In the genomic region with DNA sequence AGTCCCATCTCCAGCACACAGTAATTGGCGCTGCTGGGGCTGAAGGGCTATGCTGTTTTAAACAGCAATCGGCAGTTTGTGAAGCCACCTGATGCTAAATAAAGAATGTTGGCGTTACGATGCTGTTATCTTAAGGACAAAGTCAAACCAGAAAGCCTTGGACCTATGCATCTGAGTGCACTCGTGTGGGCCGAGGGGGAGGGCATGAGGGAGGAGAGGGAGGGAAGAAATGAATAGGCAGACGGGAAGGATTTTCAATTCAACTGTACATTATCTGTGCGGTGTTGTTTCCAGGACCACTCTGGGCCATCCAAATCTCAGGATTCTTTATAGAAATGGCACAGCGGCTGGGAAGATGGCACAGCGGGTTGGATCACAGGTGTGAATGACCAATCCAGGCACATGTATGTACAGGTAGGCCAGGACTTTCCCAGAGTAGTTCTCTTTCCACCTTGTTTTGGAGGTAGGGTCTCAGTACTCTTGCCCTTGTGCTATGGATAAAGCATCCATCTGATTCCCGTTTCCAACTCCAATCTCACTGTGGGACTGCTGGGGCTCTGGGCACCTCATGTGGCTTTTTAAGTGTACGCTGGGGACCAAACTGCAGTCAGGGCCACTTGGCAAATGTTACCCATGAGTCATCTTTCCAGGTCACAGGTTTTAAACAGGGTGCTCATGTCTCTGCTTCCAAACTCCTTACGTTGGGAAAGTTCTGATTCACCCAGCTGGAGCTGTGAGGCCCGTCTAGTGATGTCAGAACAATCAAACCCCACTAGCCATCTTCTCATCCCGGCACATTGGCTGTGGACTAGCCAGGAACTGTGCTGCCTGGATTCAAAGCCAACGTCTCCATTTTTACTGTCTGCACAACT, we compare ENCODE assay signal across 11 mouse cellular contexts. TPM values are rescaled to one million over a fixed set of nuclear protein-coding genes. Genes with fewer than 3 reads are reported as not detected.
DNase-seq lines count a peak whose midpoint lies in the region; ATAC-seq and TF ChIP-seq lines count a peak whose summit lies in the region.
"Had no signal": no experiment of that assay in that cellular context is flagged by ENCODE, and none has a peak within 500 bp of the region (broad histone marks: within the 10 kb centered on the region; RNA-seq: fewer than 3 reads in every experiment).

A gene (minus strand): TSS at position 51 of the 872 bp plus-strand sequence.

- TF ChIP-seq CTCF in hindbrain, postnatal 0 days (IDR thresholded peaks at IDR 0.05; ENCODE audit: low read depth), result no peak
- TF ChIP-seq CTCF in E14TG2a.4 (conservative IDR thresholded peaks at IDR 0.05; ENCODE audit: low read length), result no peak

- peaks cover 11% of the 10 kb centered on the region; the same call in 1 of the 2 replicates for H3K4me1 ChIP-seq in hindbrain, embryonic 10.5 days (replicated peaks)
- H3K4me1 ChIP-seq in hindbrain, postnatal 0 days (ENCODE audit: insufficient read depth, low read length), result no peaks in the 10 kb centered on the region
- H3K4me1 ChIP-seq in E14TG2a.4 (replicated peaks; ENCODE audit: low read depth, low read length), result peaks cover 91% of the 10 kb centered on the region
- H3K4me1 ChIP-seq in forebrain, embryonic 15.5 days, result no peaks in the 10 kb centered on the region
- no peaks in the 10 kb centered on the region for H3K4me1 ChIP-seq in midbrain, embryonic 13.5 days (replicated peaks)
- H3K4me1 ChIP-seq: liver, embryonic 15.5 days had no signal

- no peak within 1 kb of the TSS for H3K4me2 ChIP-seq in hindbrain, postnatal 0 days (ENCODE audit: low read depth, low read length)
- no peak within 1 kb of the TSS for H3K4me2 ChIP-seq in forebrain, embryonic 15.5 days (replicated peaks)
- no peak within 1 kb of the TSS for H3K4me2 ChIP-seq in midbrain, embryonic 13.5 days (replicated peaks)
- H3K4me2 ChIP-seq: liver, embryonic 15.5 days had no signal

- no peak within 1 kb of the TSS for H3K4me3 ChIP-seq in hindbrain, embryonic 10.5 days
- no peak within 1 kb of the TSS for H3K4me3 ChIP-seq in hindbrain, postnatal 0 days (ENCODE audit: low read length)
- H3K4me3 ChIP-seq in E14TG2a.4 (replicated peaks; ENCODE audit: low read length), result 0 out of 2 replicates have a peak within 1 kb of the TSS, but pooled peaks have one; percentile 7
- no peak within 1 kb of the TSS for H3K4me3 ChIP-seq in forebrain, embryonic 15.5 days
- H3K4me3 ChIP-seq in midbrain, embryonic 13.5 days (replicated peaks), result no peak within 1 kb of the TSS
- H3K4me3 ChIP-seq: erythroblast, embryonic 14.5 days; liver, embryonic 15.5 days had no signal

- no peaks in the 10 kb centered on the region for H3K9me3 ChIP-seq in hindbrain, embryonic 10.5 days
- H3K9me3 ChIP-seq in hindbrain, postnatal 0 days (ENCODE audit: low read length), result no peaks in the 10 kb centered on the region
- no peaks in the 10 kb centered on the region for H3K9me3 ChIP-seq in E14TG2a.4 (ENCODE audit: low read length)
- H3K9me3 ChIP-seq in forebrain, embryonic 15.5 days, result no peaks in the 10 kb centered on the region
- H3K9me3 ChIP-seq in midbrain, embryonic 13.5 days, result no peaks in the 10 kb centered on the region
- H3K9me3 ChIP-seq: liver, embryonic 15.5 days had no signal

- H3K36me3 ChIP-seq in hindbrain, embryonic 10.5 days, result peaks cover 48% of the 10 kb centered on the region
- H3K36me3 ChIP-seq in hindbrain, postnatal 0 days (ENCODE audit: insufficient read depth, low read length), result no peaks in the 10 kb centered on the region
- H3K36me3 ChIP-seq in E14TG2a.4 (ENCODE audit: insufficient read depth, low read length), result peaks cover 62% of the 10 kb centered on the region
- no peaks in the 10 kb centered on the region for H3K36me3 ChIP-seq in forebrain, embryonic 15.5 days
- H3K36me3 ChIP-seq in midbrain, embryonic 13.5 days, result peaks cover 3% of the 10 kb centered on the region; the same call in 1 of the 2 replicates

- no peak within 1 kb of the TSS for H3K27ac ChIP-seq in hindbrain, embryonic 10.5 days
- no peak within 1 kb of the TSS for H3K27ac ChIP-seq in hindbrain, postnatal 0 days
- no peak within 1 kb of the TSS for H3K27ac ChIP-seq in forebrain, embryonic 15.5 days (replicated peaks)
- H3K27ac ChIP-seq in midbrain, embryonic 13.5 days, result no peak within 1 kb of the TSS
- H3K27ac ChIP-seq: liver, embryonic 15.5 days had no signal

- no peaks in the 10 kb centered on the region for H3K27me3 ChIP-seq in hindbrain, embryonic 10.5 days (ENCODE audit: insufficient read depth, poor library complexity, severe bottlenecking)
- H3K27me3 ChIP-seq in hindbrain, postnatal 0 days (ENCODE audit: insufficient read depth, low read length), result no peaks in the 10 kb centered on the region
- no peaks in the 10 kb centered on the region for H3K27me3 ChIP-seq in E14TG2a.4 (ENCODE audit: insufficient read depth, low read length)
- no peaks in the 10 kb centered on the region for H3K27me3 ChIP-seq in forebrain, embryonic 15.5 days
- no peaks in the 10 kb centered on the region for H3K27me3 ChIP-seq in midbrain, embryonic 13.5 days
- H3K27me3 ChIP-seq: CH12.LX; liver, embryonic 15.5 days had no signal

- 90% methylated on average over 16 of the region's 16 CpGs for WGBS in hindbrain, embryonic 10.5 days
- 83% methylated on average over 16 of the region's 16 CpGs for WGBS in hindbrain, postnatal 0 days
- WGBS in forebrain, embryonic 15.5 days, result 85% methylated on average over 16 of the region's 16 CpGs
- 85% methylated on average over 16 of the region's 16 CpGs for WGBS in midbrain, embryonic 13.5 days

- no peak for DNase-seq in hindbrain, embryonic 10.5 days (ENCODE audit: low spot score)
- DNase-seq in hindbrain, postnatal 0 days (ENCODE audit: low spot score), result no peak
- DNase-seq in gastrocnemius, postnatal 14 days, result no peak
- DNase-seq in cerebellum, postnatal 4 days (ENCODE audit: low spot score in 2 of 2), result no peak
- DNase-seq in urinary bladder, postnatal 36 days (ENCODE audit: low spot score in 2 of 2), result no peak

- no peak for ATAC-seq in hindbrain, postnatal 0 days
- ATAC-seq in forebrain, embryonic 15.5 days (replicated peaks), result no peak
- no peak for ATAC-seq in midbrain, embryonic 13.5 days

- no peak within 1 kb of the TSS for H3K9ac ChIP-seq in hindbrain, postnatal 0 days (replicated peaks; ENCODE audit: low read length)
- no peak within 1 kb of the TSS for H3K9ac ChIP-seq in forebrain, embryonic 15.5 days (replicated peaks)
- no peak within 1 kb of the TSS for H3K9ac ChIP-seq in midbrain, embryonic 13.5 days (replicated peaks)
- H3K9ac ChIP-seq: liver, embryonic 15.5 days had no signal

- intact Hi-C loops in gastrocnemius, postnatal 14 days (cut with DNase I; ENCODE audit: low total_unique reads), result no loop called here

RNA-seq across cellular contexts. Expression of the gene that starts here (rescaled TPM):
- polyA plus RNA-seq in hindbrain, embryonic 10.5 days (2016; fragmentation: Nextera tagmentation; extraction: Ambion mirVana), result 12.2 and 13.1 TPM in 2 replicates
- 4.8 and 6.8 TPM in 2 replicates for total RNA-seq in hindbrain, postnatal 0 days (2014; rRNA removed)
- polyA plus RNA-seq in hindbrain, postnatal 0 days (2015; fragmentation: Nextera tagmentation; extraction: Ambion mirVana), result 9.8 and 11.4 TPM in 2 replicates
- 15.0 and 15.4 TPM in 2 replicates for polyA plus RNA-seq in forebrain, embryonic 15.5 days (2015; fragmentation: Nextera tagmentation; extraction: Ambion mirVana)
- 14.8 and 15.1 TPM in 2 replicates for polyA plus RNA-seq in midbrain, embryonic 13.5 days (2015; fragmentation: Nextera tagmentation; extraction: Ambion mirVana)
- 1 to 10 TPM; 1.7 to 1.8 TPM for total RNA-seq in gastrocnemius, postnatal 14 days (2021)
